Mouse (Mus musculus): ENCODE results near the gene Apc2. TPM values are rescaled to one million over a fixed set of nuclear protein-coding genes. Genes with fewer than 3 reads are reported as not detected.
"Not testable (repeated sequence)": the region's sequence is repeated elsewhere in the genome, so short reads cannot be mapped to it uniquely, and the experiment has no call there.

Gene Apc2
- polyA plus RNA-seq, 1 experiment from 2014 or later, result 1.6 TPM

GRCm38 (mm10) chr10:80342749-80343424 is 47.1 kb downstream of the Apc2 start:
- Histone ChIP-seq H3K4me1 (replicated peaks; ENCODE audit: control insufficient read depth, insufficient read depth, low read length) (peaks cover 23% of the 10 kb centered on the region), H3K36me3 (ENCODE audit: control insufficient read depth, insufficient read depth) (peaks cover 3% of the 10 kb centered on the region; the same call in 1 of the 2 replicates), H3K9me3 (ENCODE audit: control insufficient read depth) (no peaks in the 10 kb centered on the region), H3K27ac (ENCODE audit: low read depth, low read length) (no peak overlapping the region), H3K27me3 (replicated peaks; ENCODE audit: control insufficient read depth, insufficient read depth, low read length) (peaks cover 19% of the 10 kb centered on the region), H3K9ac (ENCODE audit: low read depth, low read length) (0 out of 2 replicates have a peak overlapping the region, but pooled peaks have one; percentile 23), H3K4me2 (replicated peaks; ENCODE audit: low read depth) (peak overlapping the region; percentile 61), H3K4me3 (ENCODE audit: low read depth, low read length) (peak overlapping the region; percentile 27)
- ATAC-seq, result peak; percentile 7; the same call in 1 of the 2 replicates
- 0 out of 2 replicates have a peak, but pooled peaks have one; percentile 4 for TF ChIP-seq CTCF (IDR thresholded peaks at IDR 0.05; ENCODE audit: low read depth)
- WGBS, result 1% methylated on average over 28 of the region's 33 CpGs

GRCm38 (mm10) chr10:80343425-80343895 is 47.7 kb downstream of the Apc2 start:
- H3K36me3 ChIP-seq (ENCODE audit: control insufficient read depth, insufficient read depth), result peaks cover 3% of the 10 kb centered on the region; the same call in 1 of the 2 replicates
- H3K4me2 ChIP-seq (replicated peaks; ENCODE audit: low read depth), result peak overlapping the region; percentile 61
- H3K9me3 ChIP-seq (ENCODE audit: control insufficient read depth), result no peaks in the 10 kb centered on the region
- H3K27ac ChIP-seq (ENCODE audit: low read depth, low read length), result 0 out of 2 replicates have a peak overlapping the region, but pooled peaks have one; percentile 72
- H3K27me3 ChIP-seq (replicated peaks; ENCODE audit: control insufficient read depth, insufficient read depth, low read length), result peaks cover 19% of the 10 kb centered on the region
- no peak for TF ChIP-seq CTCF (IDR thresholded peaks at IDR 0.05; ENCODE audit: low read depth)
- ATAC-seq, result no peak
- H3K9ac ChIP-seq (ENCODE audit: low read depth, low read length), result no peak overlapping the region
- peaks cover 24% of the 10 kb centered on the region for H3K4me1 ChIP-seq (replicated peaks; ENCODE audit: control insufficient read depth, insufficient read depth, low read length)
- 38% methylated on average over 13 of the region's 13 CpGs for WGBS
- H3K4me3 ChIP-seq (ENCODE audit: low read depth, low read length), result no peak overlapping the region

GRCm38 (mm10) chr10:80344131-80344661 is 48.4 kb downstream of the Apc2 start:
- H3K36me3 ChIP-seq (ENCODE audit: control insufficient read depth, insufficient read depth), result peaks cover 3% of the 10 kb centered on the region; the same call in 1 of the 2 replicates
- H3K4me2 ChIP-seq (replicated peaks; ENCODE audit: low read depth), result peak overlapping the region; percentile 61
- H3K4me1 ChIP-seq (replicated peaks; ENCODE audit: control insufficient read depth, insufficient read depth, low read length), result peaks cover 24% of the 10 kb centered on the region
- H3K9me3 ChIP-seq (ENCODE audit: control insufficient read depth), result no peaks in the 10 kb centered on the region
- WGBS, result 34% methylated on average over 9 of the region's 9 CpGs
- H3K9ac ChIP-seq (ENCODE audit: low read depth, low read length), result no peak overlapping the region
- peak overlapping the region; percentile 72 for H3K27ac ChIP-seq (ENCODE audit: low read depth, low read length)
- peaks cover 19% of the 10 kb centered on the region for H3K27me3 ChIP-seq (replicated peaks; ENCODE audit: control insufficient read depth, insufficient read depth, low read length)
- ATAC-seq, result no peak
- TF ChIP-seq CTCF (IDR thresholded peaks at IDR 0.05; ENCODE audit: low read depth), result no peak
- no peak overlapping the region for H3K4me3 ChIP-seq (ENCODE audit: low read depth, low read length)

GRCm38 (mm10) chr10:80345122-80345521 is 49.3 kb downstream of the Apc2 start:
- no peak overlapping the region for H3K9ac ChIP-seq (ENCODE audit: low read depth, low read length)
- WGBS, result 13% methylated on average over 16 of the region's 16 CpGs
- ATAC-seq, result no peak; the same call in 1 of the 2 replicates
- no peaks in the 10 kb centered on the region for H3K9me3 ChIP-seq (ENCODE audit: control insufficient read depth)
- H3K27ac ChIP-seq (ENCODE audit: low read depth, low read length), result peak overlapping the region; percentile 72
- TF ChIP-seq CTCF (IDR thresholded peaks at IDR 0.05; ENCODE audit: low read depth), result 0 out of 2 replicates have a peak, but pooled peaks have one; percentile 14
- peaks cover 24% of the 10 kb centered on the region for H3K4me1 ChIP-seq (replicated peaks; ENCODE audit: control insufficient read depth, insufficient read depth, low read length)
- H3K4me3 ChIP-seq (ENCODE audit: low read depth, low read length), result peak overlapping the region; percentile 23; the same call in 1 of the 2 replicates
- H3K4me2 ChIP-seq (replicated peaks; ENCODE audit: low read depth), result peak overlapping the region; percentile 61
- peaks cover 3% of the 10 kb centered on the region; the same call in 1 of the 2 replicates for H3K36me3 ChIP-seq (ENCODE audit: control insufficient read depth, insufficient read depth)
- peaks cover 19% of the 10 kb centered on the region for H3K27me3 ChIP-seq (replicated peaks; ENCODE audit: control insufficient read depth, insufficient read depth, low read length)

GRCm38 (mm10) chr10:80345929-80346328 is 50.2 kb downstream of the Apc2 start:
- H3K27me3 ChIP-seq (replicated peaks; ENCODE audit: control insufficient read depth, insufficient read depth, low read length), result peaks cover 18% of the 10 kb centered on the region
- H3K4me1 ChIP-seq (replicated peaks; ENCODE audit: control insufficient read depth, insufficient read depth, low read length), result peaks cover 18% of the 10 kb centered on the region
- WGBS, result 84% methylated on average over 5 of the region's 6 CpGs

GRCm38 (mm10) chr10:80347514-80347967 is 51.8 kb downstream of the Apc2 start:
- Histone ChIP-seq H3K4me3 (ENCODE audit: low read depth, low read length) (peak overlapping the region; percentile 45), H3K4me1 (replicated peaks; ENCODE audit: control insufficient read depth, insufficient read depth, low read length) (peaks cover 9% of the 10 kb centered on the region; the same call in 1 of the 2 replicates), H3K4me2 (replicated peaks; ENCODE audit: low read depth) (peak overlapping the region; percentile 77), H3K27me3 (replicated peaks; ENCODE audit: control insufficient read depth, insufficient read depth, low read length) (peaks cover 2% of the 10 kb centered on the region), H3K27ac (ENCODE audit: low read depth, low read length) (peak overlapping the region; percentile 46; the same call in 1 of the 2 replicates), H3K9me3 (ENCODE audit: control insufficient read depth) (no peaks in the 10 kb centered on the region), H3K36me3 (ENCODE audit: control insufficient read depth, insufficient read depth) (no peaks in the 10 kb centered on the region; the same call in 1 of the 2 replicates), H3K9ac (ENCODE audit: low read depth, low read length) (peak overlapping the region; percentile 45)
- ATAC-seq, result no peak
- WGBS, result 11% methylated on average over 17 of the region's 17 CpGs
- TF ChIP-seq CTCF (IDR thresholded peaks at IDR 0.05; ENCODE audit: low read depth), result no peak

More at GRCm38 (mm10) chr10:80345929-80346328, 50.2 kb downstream of the Apc2 start:
- H3K9ac ChIP-seq (ENCODE audit: low read depth, low read length); H3K27ac ChIP-seq (ENCODE audit: low read depth, low read length); H3K9me3 ChIP-seq (ENCODE audit: control insufficient read depth); H3K4me3 ChIP-seq (ENCODE audit: low read depth, low read length); ATAC-seq; H3K4me2 ChIP-seq (replicated peaks; ENCODE audit: low read depth); H3K36me3 ChIP-seq (ENCODE audit: control insufficient read depth, insufficient read depth): not testable (repeated sequence)

Measured in intestine, postnatal 0 days (tissue).